Mouse (Mus musculus) ES-E14 (cell line): Measurements from ENCODE around the gene Rnf135. TPM values are rescaled to one million over a fixed set of nuclear protein-coding genes. Genes with fewer than 3 reads are reported as not detected.
A peak's percentile ranks its signal among the peaks of the same experiment; 100 is the strongest.

Experiments
- DNase-seq: peaks from one replicate; pipeline ENCODE4 v3.0.0-alpha.2; 2013; ENCODE audit warnings: low read depth, low spot score
- H3K27ac ChIP-seq: 2 replicates; pipeline ENCODE4 v1.5.1; 2012; ENCODE audit warnings: low read depth, mild to moderate bottlenecking, low read length, moderate library complexity, mixed read lengths; ENCODE audit not compliant: poor library complexity, insufficient read depth, severe bottlenecking
- H3K36me3 ChIP-seq: 2 replicates; pipeline ENCODE4 v1.6.1; 2012; ENCODE audit warnings: mild to moderate bottlenecking, low read length, moderate library complexity, mixed read lengths; ENCODE audit not compliant: control insufficient read depth, poor library complexity, insufficient read depth, severe bottlenecking
- H3K4me1 ChIP-seq, 2 experiments: fragments of 150-350 bp in 1 of 2; sonication (generic) in 1 of 2; 2 replicates each; pipeline ENCODE4 v1.6.1; 2012; ENCODE audit warnings: low read length in 2 of 2, mild to moderate bottlenecking in 1 of 2, mixed read lengths in 1 of 2; ENCODE audit not compliant: control insufficient read depth in 2 of 2, insufficient read depth in 2 of 2, poor library complexity in 1 of 2
- H3K4me3 ChIP-seq, 2 experiments: fragments of 150-350 bp in 1 of 2; sonication (generic) in 1 of 2; 2 replicates each; pipeline ENCODE4 v1.5.1; 2012; ENCODE audit warnings: low read length in 2 of 2, low read depth in 1 of 2, mild to moderate bottlenecking in 1 of 2, mixed read lengths in 1 of 2; ENCODE audit not compliant: insufficient read depth in 1 of 2, poor library complexity in 1 of 2, severe bottlenecking in 1 of 2
- H3K9ac ChIP-seq: 2 replicates; pipeline ENCODE4 v1.6.1; 2012; ENCODE audit warnings: low read depth, mild to moderate bottlenecking, low read length, mixed read lengths; ENCODE audit not compliant: poor library complexity, insufficient read depth, severe bottlenecking
- H3K9me3 ChIP-seq: fragments of 150-350 bp; sonication (generic); 2 replicates; pipeline ENCODE4 v1.6.1; 2012; ENCODE audit warnings: low read depth, mild to moderate bottlenecking, low read length; ENCODE audit not compliant: control insufficient read depth, insufficient read depth
- CHD2 ChIP-seq: IDR thresholded peaks from 2 replicates; pipeline ENCODE4 v1.6.1; 2014; ENCODE audit warnings: mild to moderate bottlenecking, low read depth, low read length, inconsistent platforms
- HCFC1 ChIP-seq: IDR thresholded peaks from 2 replicates; pipeline ENCODE4 v1.6.1; 2012; ENCODE audit warnings: low read length, inconsistent platforms, borderline replicate concordance; ENCODE audit not compliant: insufficient read depth
- MAFK ChIP-seq: IDR thresholded peaks from 2 replicates; pipeline ENCODE4 v1.6.1; 2014; ENCODE audit warnings: mild to moderate bottlenecking, low read depth, low read length, inconsistent platforms; ENCODE audit not compliant: insufficient read depth
- ZC3H11A ChIP-seq: IDR thresholded peaks from 2 replicates; pipeline ENCODE4 v1.6.1; 2012; ENCODE audit warnings: low read depth, mild to moderate bottlenecking, inconsistent platforms, low read length, borderline replicate concordance
- ZNF384 ChIP-seq: IDR thresholded peaks from 2 replicates; pipeline ENCODE4 v1.6.1; 2012; ENCODE audit warnings: low read depth, low read length, inconsistent platforms
- in situ Hi-C, 2 experiments: fragments of 600-800 bp; cut with MboI; formaldehyde crosslinking; loops; one replicate each; pipeline ENCODE4 v1.15.1; 2025; ENCODE audit warnings: low sequenced_read_pairs in 2 of 2, inconsistent platforms in 1 of 2; ENCODE audit not compliant: unreplicated experiment in 2 of 2
- total RNA-seq: library from RNA; depleted of rRNA; stranded (reverse); fragments of 300-350 nt; gene quantifications from 2 replicates; pipeline ENCODE4 v1.2.3, GENCODE M21; 2012

The Rnf135 gene
- total RNA-seq, 1 experiment = 3.4 TPM

DNA sequence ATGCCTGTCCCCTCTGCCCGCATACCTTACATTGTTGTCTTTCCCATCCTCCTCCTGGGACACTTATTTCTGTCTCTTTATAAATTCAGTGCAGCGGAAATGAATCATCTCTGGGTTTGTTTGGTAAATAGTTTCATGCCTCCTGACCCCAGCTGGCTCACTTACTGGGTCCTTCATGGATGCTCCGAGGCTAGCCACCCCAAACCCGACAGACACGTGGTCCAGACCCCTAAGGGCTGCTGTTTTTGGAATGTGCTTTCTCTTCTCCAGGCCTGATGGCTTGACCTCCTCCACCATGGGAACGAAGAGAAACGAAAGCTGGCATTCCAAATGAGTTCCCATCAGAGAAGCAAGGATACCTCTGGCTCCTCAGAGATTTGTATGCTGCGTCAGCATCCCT lies 31.3 kb upstream of the Rnf135 start:
- Histone ChIP-seq H3K9ac (no peak overlapping the region), H3K36me3 (no peaks in the 10 kb centered on the region; the same call in 1 of the 2 replicates), H3K4me3 (no peak overlapping the region), H3K27ac (no peak overlapping the region), H3K9me3 (no peaks in the 10 kb centered on the region), H3K4me1 (no peaks in the 10 kb centered on the region; a peak in 1 of 4 replicates)
- DNase-seq = no peak
- in situ Hi-C loops = no loop called here
- no peak for TF ChIP-seq CHD2
- no peak for TF ChIP-seq HCFC1
- no peak for TF ChIP-seq MAFK
- no peak for TF ChIP-seq ZNF384
- TF ChIP-seq ZC3H11A = no peak

DNA sequence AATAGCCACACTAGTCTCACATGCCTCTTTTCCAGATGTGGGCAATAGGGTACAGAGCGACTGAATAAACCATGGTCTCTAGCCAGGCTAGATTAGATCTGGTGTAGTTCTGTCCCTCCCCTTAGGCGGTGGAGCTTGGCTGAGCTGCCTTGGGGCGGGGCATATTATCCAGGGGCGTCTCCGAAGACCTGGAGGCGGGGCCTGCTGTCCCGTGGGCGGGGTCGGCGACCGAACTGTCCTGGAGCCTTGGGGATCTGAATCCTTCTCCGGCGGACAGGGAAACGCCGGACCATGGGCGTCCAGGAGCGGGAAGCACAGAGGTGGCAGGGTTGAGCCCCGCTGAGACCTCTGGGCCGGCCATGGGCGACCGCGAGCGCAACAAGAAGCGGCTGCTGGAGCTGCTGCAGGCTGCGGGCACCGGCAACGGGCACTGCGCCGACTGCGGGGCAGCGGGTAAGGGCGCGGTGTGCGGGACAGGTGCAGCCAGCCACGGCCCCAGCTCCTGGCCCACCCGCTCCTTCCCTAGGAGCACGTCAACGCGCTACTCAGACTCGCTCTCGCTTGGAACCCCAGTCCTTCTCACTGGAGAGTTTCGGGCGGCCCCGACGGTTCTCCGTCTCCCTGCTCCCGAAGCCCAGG lies 29.7 kb upstream of the Rnf135 start, which contains the start of gene Adap2:
Gene Adap2, plus strand, starts transcription at position 249 of the 639 bp plus-strand sequence.
- Histone ChIP-seq H3K36me3 (no peaks in the 10 kb centered on the region; the same call in 1 of the 2 replicates), H3K9me3 (no peaks in the 10 kb centered on the region), H3K27ac (no peak within 1 kb of the TSS), H3K9ac (peak within 1 kb of the TSS; percentile 70), H3K4me1 (no peaks in the 10 kb centered on the region; a peak in 1 of 4 replicates), H3K4me3 (peak within 1 kb of the TSS; percentile 86 to 97)
- TF ChIP-seq HCFC1 (no peak), CHD2 (no peak), MAFK (no peak), ZNF384 (no peak), ZC3H11A (no peak)
- DNase-seq = peak; percentile 87
- in situ Hi-C loops = no loop called here

DNA sequence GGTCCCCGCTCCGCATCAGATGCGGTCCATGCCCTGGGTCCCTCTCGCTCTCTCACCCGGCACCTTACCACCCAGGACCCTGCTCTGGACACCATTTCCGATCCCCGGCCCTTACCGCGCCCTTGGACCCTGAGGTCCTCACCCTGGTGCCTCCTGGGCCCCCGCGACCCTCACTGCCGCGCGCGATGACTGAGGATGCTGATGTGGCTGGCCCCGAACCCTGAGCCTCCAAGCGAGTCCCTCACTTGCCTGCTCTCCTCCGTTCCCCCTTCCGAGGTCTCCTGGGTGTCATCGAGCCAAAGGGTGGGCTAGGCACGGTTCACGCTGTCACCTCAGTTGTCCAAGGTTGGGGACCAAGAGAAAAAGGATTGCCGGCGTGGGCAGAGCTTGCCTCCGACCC lies 29.1 kb upstream of the Rnf135 start:
- Histone ChIP-seq H3K36me3 (no peaks in the 10 kb centered on the region; the same call in 1 of the 2 replicates), H3K4me3 (peak overlapping the region; percentile 86 to 97), H3K9ac (peak overlapping the region; percentile 70), H3K27ac (no peak overlapping the region), H3K9me3 (no peaks in the 10 kb centered on the region), H3K4me1 (no peaks in the 10 kb centered on the region; a peak in 1 of 4 replicates)
- no peak for DNase-seq
- TF ChIP-seq ZNF384 = no peak
- TF ChIP-seq CHD2 = no peak
- no peak for TF ChIP-seq ZC3H11A
- TF ChIP-seq MAFK = no peak
- no peak for TF ChIP-seq HCFC1
- in situ Hi-C loops = no loop called here

DNA sequence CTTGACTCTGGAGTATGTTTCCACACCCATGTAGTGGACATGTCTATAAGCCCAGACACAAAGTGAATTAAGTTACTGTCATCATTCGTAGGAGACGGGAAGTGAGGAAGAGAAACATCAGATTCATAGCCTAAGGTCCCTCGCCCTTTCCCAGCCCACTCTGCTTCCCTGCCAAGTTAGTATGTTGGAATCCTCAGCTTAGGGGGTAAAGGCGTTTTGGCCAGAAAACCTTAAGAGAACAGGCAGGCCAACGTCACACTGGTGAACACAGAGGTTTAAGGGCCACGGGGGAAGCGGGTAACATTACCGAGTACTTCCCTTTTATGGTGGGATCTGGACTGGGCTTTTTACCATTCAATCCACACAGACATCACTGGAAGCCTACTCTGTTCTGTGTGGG lies 28.1 kb upstream of the Rnf135 start:
- Histone ChIP-seq H3K4me3 (no peak overlapping the region), H3K4me1 (no peaks in the 10 kb centered on the region; a peak in 1 of 4 replicates), H3K27ac (no peak overlapping the region), H3K9me3 (no peaks in the 10 kb centered on the region), H3K9ac (no peak overlapping the region), H3K36me3 (no peaks in the 10 kb centered on the region; the same call in 1 of the 2 replicates)
- in situ Hi-C loops = no loop called here
- no peak for DNase-seq
- no peak for TF ChIP-seq HCFC1
- TF ChIP-seq CHD2 = no peak
- no peak for TF ChIP-seq MAFK
- TF ChIP-seq ZNF384 = no peak
- TF ChIP-seq ZC3H11A = no peak
